Mouse (Mus musculus) lung, embryonic 14.5 days (tissue): ENCODE data around the gene Taf1d. TPM values are rescaled to one million over a fixed set of nuclear protein-coding genes. Genes with fewer than 3 reads are reported as not detected.

Experiments used
- ATAC-seq: fragments of 200-750 bp; cut with Nextera tagmentation; 2 replicates; pipeline ENCODE4 v1.8.0; 2017; ENCODE audit warnings: mild to moderate bottlenecking, moderate TSS enrichment, moderate library complexity; ENCODE audit not compliant: insufficient read depth
- DNase-seq: peaks from one replicate; pipeline ENCODE4 v3.0.0-alpha.2; 2015
- H3K27ac ChIP-seq: fragments of 300-500 bp; sonication (generic); 2 replicates; pipeline ENCODE4 v1.5.1; 2014; ENCODE audit warnings: low read depth, mild to moderate bottlenecking, moderate library complexity
- H3K27me3 ChIP-seq: fragments of 300-500 bp; sonication (generic); 2 replicates; pipeline ENCODE4 v1.6.1; 2014; ENCODE audit warnings: low read length, control low read depth; ENCODE audit not compliant: insufficient read depth
- H3K36me3 ChIP-seq: fragments of 300-500 bp; sonication (generic); 2 replicates; pipeline ENCODE4 v1.6.1; 2014; ENCODE audit warnings: control low read depth; ENCODE audit not compliant: insufficient read depth
- H3K4me1 ChIP-seq: fragments of 300-500 bp; sonication (generic); 2 replicates; pipeline ENCODE4 v1.6.1; 2014; ENCODE audit warnings: antibody characterized with exemption, control low read depth; ENCODE audit not compliant: insufficient read depth
- H3K4me2 ChIP-seq: fragments of 300-500 bp; sonication (generic); 2 replicates; pipeline ENCODE4 v1.6.1; 2014; ENCODE audit warnings: mild to moderate bottlenecking
- H3K4me3 ChIP-seq: fragments of 300-500 bp; sonication (generic); 2 replicates; pipeline ENCODE4 v1.5.1; 2014; ENCODE audit warnings: low read depth, low read length
- H3K9ac ChIP-seq: fragments of 300-500 bp; sonication (generic); 2 replicates; pipeline ENCODE4 v1.6.1; 2014
- H3K9me3 ChIP-seq: fragments of 300-500 bp; sonication (generic); 2 replicates; pipeline ENCODE4 v1.6.1; 2016; ENCODE audit warnings: low read depth, low read length, control low read depth
- CTCF ChIP-seq: IDR thresholded peaks from 2 replicates; pipeline ENCODE4 v1.5.1; 2016; ENCODE audit warnings: antibody characterized with exemption, low read depth
- WGBS: fragments of 180-500 bp; shearing (Covaris S2); extraction: QIAGEN DNeasy Blood & Tissue Kit; methylation state at CpG from one replicate; pipeline ENCODE4 v1.1.7; 2014; 5-methylcytosine and 5-hydroxymethylcytosine counted together
- polyA plus RNA-seq: library from polyadenylated mRNA; unstranded; fragments of >200 nt; fragmentation: Nextera tagmentation; extraction: Ambion mirVana; gene quantifications from 2 replicates; pipeline ENCODE4 v1.2.1, GENCODE M21; 2014

The Taf1d gene
- polyA plus RNA-seq, 1 experiment from 2014 or later = 81.3 TPM

- Histone ChIP-seq H3K9me3 (no peaks in the 10 kb centered on the region), H3K27ac (peak overlapping the region; percentile 79), H3K4me2 (peak overlapping the region; percentile 54), H3K27me3 (no peaks in the 10 kb centered on the region), H3K4me3 (peak overlapping the region; percentile 88), H3K36me3 (peaks cover 29% of the 10 kb centered on the region), H3K9ac (peak overlapping the region; percentile 85), H3K4me1 (peaks cover 9% of the 10 kb centered on the region)
- 8% methylated on average over 19 of the region's 19 CpGs for WGBS
- ATAC-seq (no peak), DNase-seq (no peak)
- TF ChIP-seq CTCF = no peak
Observed at GRCm38 (mm10) chr9:15279139-15279648, 26.8 kb upstream of the Taf1d start.

GRCm38 (mm10) chr9:15279649-15280490, 26.1 kb upstream of the Taf1d start, which contains the start of gene Med17:
Gene Med17 (minus strand): TSS chr9:15279931.
- H3K4me1 ChIP-seq = peaks cover 9% of the 10 kb centered on the region
- peak within 1 kb of the TSS; percentile 78 for H3K4me2 ChIP-seq
- peak within 1 kb of the TSS; percentile 88 for H3K4me3 ChIP-seq
- peaks cover 22% of the 10 kb centered on the region for H3K36me3 ChIP-seq
- WGBS = under 1% methylated on average over 57 of the region's 57 CpGs
- DNase-seq (peak; percentile 98), ATAC-seq (peak; percentile 99)
- no peak for TF ChIP-seq CTCF
- peak within 1 kb of the TSS; percentile 85 for H3K9ac ChIP-seq
- H3K27me3 ChIP-seq = no peaks in the 10 kb centered on the region
- H3K27ac ChIP-seq = peak within 1 kb of the TSS; percentile 79
- no peaks in the 10 kb centered on the region for H3K9me3 ChIP-seq

- peaks cover 9% of the 10 kb centered on the region for H3K4me1 ChIP-seq
- no peak for DNase-seq
- H3K36me3 ChIP-seq = peaks cover 16% of the 10 kb centered on the region
- no peak for TF ChIP-seq CTCF
- H3K27ac ChIP-seq = 0 out of 2 replicates have a peak overlapping the region, but pooled peaks have one; percentile 37
- H3K9ac ChIP-seq = peak overlapping the region; percentile 85
- no peaks in the 10 kb centered on the region for H3K27me3 ChIP-seq
- H3K4me3 ChIP-seq = peak overlapping the region; percentile 88
- no peaks in the 10 kb centered on the region for H3K9me3 ChIP-seq
- ATAC-seq = peak; percentile 13; the same call in 1 of the 2 replicates
- WGBS = 43% methylated on average over 5 of the region's 5 CpGs
- H3K4me2 ChIP-seq = peak overlapping the region; percentile 78
Observed at GRCm38 (mm10) chr9:15280491-15280879, 25.5 kb upstream of the Taf1d start.

- H3K4me1 ChIP-seq = 0 out of 2 replicates have a peak, but pooled peaks cover 5% of the 10 kb centered on the region
- H3K9me3 ChIP-seq = no peaks in the 10 kb centered on the region
- no peaks in the 10 kb centered on the region for H3K27me3 ChIP-seq
- DNase-seq = no peak
- H3K36me3 ChIP-seq = no peaks in the 10 kb centered on the region
- WGBS = 74% methylated on average over 3 of the region's 3 CpGs
- H3K4me3 ChIP-seq = no peak overlapping the region
- H3K9ac ChIP-seq = no peak overlapping the region
- ATAC-seq = no peak
- no peak overlapping the region for H3K4me2 ChIP-seq
- peak; percentile 36 for TF ChIP-seq CTCF
- no peak overlapping the region for H3K27ac ChIP-seq
Observed at GRCm38 (mm10) chr9:15285443-15285842, 20.6 kb upstream of the Taf1d start.

GRCm38 (mm10) chr9:15287846-15288245, 18.2 kb upstream of the Taf1d start:
- no peaks in the 10 kb centered on the region for H3K9me3 ChIP-seq
- H3K27me3 ChIP-seq = no peaks in the 10 kb centered on the region
- no peak overlapping the region for H3K4me3 ChIP-seq
- TF ChIP-seq CTCF = no peak
- ATAC-seq = no peak
- no peak overlapping the region for H3K9ac ChIP-seq
- no peaks in the 10 kb centered on the region for H3K36me3 ChIP-seq
- no peak for DNase-seq
- H3K4me1 ChIP-seq = no peaks in the 10 kb centered on the region
- whole genome bisulfite sequencing = 60% methylated on average over 6 of the region's 6 CpGs
- no peak overlapping the region for H3K4me2 ChIP-seq
- H3K27ac ChIP-seq = no peak overlapping the region

DNA sequence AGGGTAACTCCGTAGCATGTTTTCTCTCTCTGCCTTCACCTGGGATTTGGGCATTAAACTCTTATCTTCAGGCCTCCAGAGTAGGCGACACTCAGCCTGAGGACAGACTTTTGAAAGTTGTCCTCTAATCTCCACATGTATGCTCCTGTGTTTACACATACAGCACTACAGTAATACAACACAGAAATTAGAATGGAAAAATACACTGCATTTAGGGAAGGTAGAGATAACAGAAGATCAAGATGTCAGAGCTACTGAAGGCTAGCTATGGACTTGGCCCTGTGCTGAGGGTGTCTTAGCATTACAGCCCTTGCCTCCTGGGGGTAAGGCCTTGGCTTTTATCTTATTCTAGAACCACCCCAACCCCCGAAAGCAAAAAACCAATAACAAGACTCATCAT, 17.6 kb upstream of the Taf1d start:
- WGBS = 76% methylated on average over 3 of the region's 3 CpGs
- no peak for TF ChIP-seq CTCF
- Histone ChIP-seq H3K4me3 (no peak overlapping the region), H3K4me2 (no peak overlapping the region), H3K9me3 (no peaks in the 10 kb centered on the region), H3K27me3 (no peaks in the 10 kb centered on the region), H3K36me3 (no peaks in the 10 kb centered on the region), H3K4me1 (no peaks in the 10 kb centered on the region), H3K27ac (no peak overlapping the region), H3K9ac (no peak overlapping the region)
- DNase-seq (no peak), ATAC-seq (no peak)

DNA sequence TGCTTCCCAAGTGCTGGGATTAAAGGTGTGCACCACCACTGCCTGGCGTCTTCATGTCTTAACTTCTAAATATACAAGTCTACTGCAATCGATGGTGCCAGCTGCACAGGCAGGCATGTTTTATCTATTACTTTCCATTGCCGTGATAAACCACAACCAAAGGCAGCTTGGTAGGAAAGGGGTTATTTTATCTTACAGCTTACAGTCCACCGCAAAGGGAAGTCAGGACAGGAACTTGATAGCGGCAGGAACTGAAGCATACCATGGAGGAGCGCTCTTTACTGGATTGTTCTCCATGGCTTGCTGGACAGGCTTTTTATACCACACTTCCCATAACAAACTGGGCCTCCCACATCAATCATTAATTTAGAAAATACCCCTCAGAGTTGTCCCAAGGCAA, 16.8 kb upstream of the Taf1d start:
- Histone ChIP-seq H3K27ac (no peak overlapping the region), H3K4me3 (no peak overlapping the region), H3K36me3 (no peaks in the 10 kb centered on the region), H3K9ac (no peak overlapping the region), H3K4me1 (no peaks in the 10 kb centered on the region), H3K9me3 (no peaks in the 10 kb centered on the region), H3K27me3 (no peaks in the 10 kb centered on the region), H3K4me2 (no peak overlapping the region)
- DNase-seq = no peak
- WGBS = 81% methylated on average over 6 of the region's 6 CpGs
- ATAC-seq = no peak
- TF ChIP-seq CTCF = no peak
